Mouse (Mus musculus) stomach, embryonic 14.5 days (tissue): ENCODE results near the gene Slc22a14. TPM values are rescaled to one million over a fixed set of nuclear protein-coding genes. Genes with fewer than 3 reads are reported as not detected.
"Not testable (repeated sequence)": the region's sequence is repeated elsewhere in the genome, so short reads cannot be mapped to it uniquely, and the experiment has no call there.

Experiments
- ATAC-seq: fragments of 200-750 bp; cut with Nextera tagmentation; 2 replicates; pipeline ENCODE4 v1.8.0; 2017; ENCODE audit warnings: low read depth, moderate TSS enrichment; ENCODE audit not compliant: insufficient number of reproducible peaks, insufficient read depth, low FRiP score
- H3K27ac ChIP-seq: fragments of 300-500 bp; sonication (generic); 2 replicates; pipeline ENCODE4 v1.5.1; 2014; ENCODE audit warnings: mild to moderate bottlenecking, low read length, moderate library complexity, mixed read lengths
- H3K27me3 ChIP-seq: fragments of 300-500 bp; sonication (generic); 2 replicates; pipeline ENCODE4 v1.6.1; 2014; ENCODE audit warnings: low read length, control low read depth, mixed read lengths; ENCODE audit not compliant: control insufficient read depth, insufficient read depth
- H3K36me3 ChIP-seq: fragments of 300-500 bp; sonication (generic); 2 replicates; pipeline ENCODE4 v1.6.1; 2014; ENCODE audit warnings: mild to moderate bottlenecking, control low read depth, low read length, moderate library complexity, mixed read lengths; ENCODE audit not compliant: control insufficient read depth, insufficient read depth
- H3K4me1 ChIP-seq: fragments of 300-500 bp; sonication (generic); 2 replicates; pipeline ENCODE4 v1.6.1; 2014; ENCODE audit warnings: low read length, control low read depth, mixed read lengths; ENCODE audit not compliant: control insufficient read depth, insufficient read depth
- H3K4me2 ChIP-seq: fragments of 300-500 bp; sonication (generic); replicated peaks from 2 replicates; pipeline ENCODE4 v1.6.1; 2014; ENCODE audit warnings: low read depth, low read length, control low read depth
- H3K4me3 ChIP-seq: fragments of 300-500 bp; sonication (generic); 2 replicates; pipeline ENCODE4 v1.5.1; 2014; ENCODE audit warnings: low read depth, low read length, control low read depth
- H3K9ac ChIP-seq: fragments of 300-500 bp; sonication (generic); replicated peaks from 2 replicates; pipeline ENCODE4 v1.6.1; 2014; ENCODE audit warnings: low read depth, mild to moderate bottlenecking, control low read depth, low read length, moderate library complexity, mixed read lengths
- H3K9me3 ChIP-seq: fragments of 300-500 bp; sonication (generic); 2 replicates; pipeline ENCODE4 v1.6.1; 2016; ENCODE audit warnings: low read depth, low read length, control low read depth; ENCODE audit not compliant: control insufficient read depth
- WGBS: fragments of 180-500 bp; shearing (Covaris S2); extraction: QIAGEN DNeasy Blood & Tissue Kit; methylation state at CpG from one replicate; pipeline ENCODE4 v1.1.7; 2014; 5-methylcytosine and 5-hydroxymethylcytosine counted together
- polyA plus RNA-seq: library from polyadenylated mRNA; unstranded; fragments of >200 nt; fragmentation: Nextera tagmentation; extraction: Ambion mirVana; gene quantifications from 2 replicates; pipeline ENCODE4 v1.2.1, GENCODE M21; 2014

The Slc22a14 gene
- polyA plus RNA-seq, 1 experiment from 2014 or later = not detected

DNA sequence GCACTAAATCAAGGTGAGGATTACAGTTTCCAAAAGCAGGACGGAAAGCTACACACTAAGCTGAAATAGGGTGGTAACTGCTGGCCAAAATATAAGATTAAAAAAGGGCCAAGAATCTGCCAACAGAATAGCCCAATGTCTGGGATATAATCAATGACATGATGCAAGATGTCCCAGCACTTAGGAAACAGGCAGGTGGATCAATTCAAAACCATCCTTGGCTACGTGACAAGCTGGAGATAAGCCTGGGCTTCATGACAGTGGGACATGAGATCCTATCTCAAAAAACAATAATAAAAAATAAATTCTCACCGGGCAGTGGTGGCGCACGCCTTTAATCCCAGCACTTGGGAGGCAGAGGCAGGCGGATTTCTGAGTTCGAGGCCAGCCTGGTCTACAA, 59.5 kb downstream of the Slc22a14 start:
- Histone ChIP-seq H3K4me3 (no peak overlapping the region), H3K9me3 (no peaks in the 10 kb centered on the region), H3K4me2 (no peak overlapping the region), H3K27ac (no peak overlapping the region), H3K27me3 (no peaks in the 10 kb centered on the region), H3K9ac (no peak overlapping the region), H3K36me3 (peaks cover 5% of the 10 kb centered on the region; the same call in 1 of the 2 replicates), H3K4me1 (no peaks in the 10 kb centered on the region)
- ATAC-seq = no peak
- 95% methylated on average over 7 of the region's 7 CpGs for WGBS

DNA sequence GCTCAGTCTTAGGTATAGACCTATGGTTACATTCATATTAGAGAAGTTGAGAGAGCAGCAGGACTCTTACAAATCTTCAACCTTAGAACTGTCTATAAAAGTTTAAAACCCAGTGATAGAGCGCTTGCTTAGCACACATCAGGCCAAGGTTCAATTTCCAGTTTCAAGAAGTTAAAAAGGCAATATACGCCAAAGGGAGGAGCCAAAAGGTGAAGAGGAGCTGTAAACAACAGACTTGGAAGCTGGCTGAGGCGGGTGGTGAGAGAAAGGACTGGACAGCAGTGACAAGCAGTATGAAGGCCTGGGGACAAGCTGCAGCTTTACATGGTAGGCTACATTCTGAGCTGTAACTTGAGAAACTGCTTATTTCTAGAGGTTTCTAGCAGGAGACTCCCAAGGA, 66.8 kb downstream of the Slc22a14 start:
- no peaks in the 10 kb centered on the region for H3K9me3 ChIP-seq
- H3K27me3 ChIP-seq = no peaks in the 10 kb centered on the region
- WGBS = 80% methylated on average over 3 of the region's 3 CpGs
- H3K27ac ChIP-seq = no peak overlapping the region
- no peak overlapping the region for H3K4me3 ChIP-seq
- H3K9ac ChIP-seq = no peak overlapping the region
- no peak overlapping the region for H3K4me2 ChIP-seq
- ATAC-seq = no peak
- H3K36me3 ChIP-seq = peaks cover 5% of the 10 kb centered on the region; the same call in 1 of the 2 replicates
- H3K4me1 ChIP-seq = no peaks in the 10 kb centered on the region

DNA sequence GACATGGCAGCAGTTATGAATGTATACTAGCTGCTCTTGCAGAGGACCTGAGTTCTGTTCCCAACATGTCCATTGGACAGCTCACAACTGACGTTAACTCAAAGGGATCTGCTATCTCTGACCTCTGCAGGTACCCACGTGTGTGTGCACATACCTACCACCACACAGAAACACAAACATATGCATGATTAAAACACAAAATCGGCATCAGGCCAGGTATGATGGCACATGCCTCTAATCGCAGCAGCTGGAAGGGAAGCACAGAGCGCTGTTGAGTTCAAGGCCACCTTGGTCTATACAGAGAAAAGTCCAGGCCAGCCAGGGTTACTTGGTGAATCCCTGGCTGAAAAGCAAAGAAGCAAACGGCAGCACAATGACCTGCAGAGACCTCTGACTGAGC, 67.7 kb downstream of the Slc22a14 start:
- Histone ChIP-seq H3K9ac (no peak overlapping the region), H3K27ac (no peak overlapping the region), H3K9me3 (no peaks in the 10 kb centered on the region), H3K4me2 (no peak overlapping the region), H3K27me3 (no peaks in the 10 kb centered on the region), H3K4me1 (no peaks in the 10 kb centered on the region), H3K4me3 (no peak overlapping the region), H3K36me3 (peaks cover 5% of the 10 kb centered on the region; the same call in 1 of the 2 replicates)
- ATAC-seq = no peak
- 79% methylated on average over 6 of the region's 6 CpGs for WGBS

DNA sequence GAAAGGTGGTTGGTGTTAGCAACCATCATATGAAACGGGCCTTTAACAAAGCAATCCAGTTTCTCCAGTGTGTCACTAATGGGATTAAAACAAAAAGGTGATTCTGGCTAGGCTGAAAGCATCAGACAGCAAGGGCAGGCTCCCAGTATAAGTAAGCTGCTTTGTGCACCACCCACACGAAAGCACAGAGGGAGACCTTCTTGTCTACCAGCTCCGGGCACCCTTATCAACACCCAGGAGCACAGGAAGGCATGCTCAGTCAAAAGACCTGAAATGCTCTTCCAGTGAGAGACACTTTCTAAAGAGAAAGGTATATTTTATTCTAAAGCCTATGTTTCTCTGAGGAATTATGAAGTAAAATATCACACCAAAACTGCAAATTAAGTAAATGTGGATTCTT, 74.6 kb downstream of the Slc22a14 start:
- H3K9ac ChIP-seq = no peak overlapping the region
- no peaks in the 10 kb centered on the region; the same call in 1 of the 2 replicates for H3K36me3 ChIP-seq
- WGBS = 94% methylated on average over 3 of the region's 3 CpGs
- H3K4me1 ChIP-seq = no peaks in the 10 kb centered on the region
- H3K27ac ChIP-seq = no peak overlapping the region
- no peaks in the 10 kb centered on the region for H3K9me3 ChIP-seq
- H3K4me3 ChIP-seq = no peak overlapping the region
- no peaks in the 10 kb centered on the region for H3K27me3 ChIP-seq
- no peak overlapping the region for H3K4me2 ChIP-seq
- no peak for ATAC-seq

DNA sequence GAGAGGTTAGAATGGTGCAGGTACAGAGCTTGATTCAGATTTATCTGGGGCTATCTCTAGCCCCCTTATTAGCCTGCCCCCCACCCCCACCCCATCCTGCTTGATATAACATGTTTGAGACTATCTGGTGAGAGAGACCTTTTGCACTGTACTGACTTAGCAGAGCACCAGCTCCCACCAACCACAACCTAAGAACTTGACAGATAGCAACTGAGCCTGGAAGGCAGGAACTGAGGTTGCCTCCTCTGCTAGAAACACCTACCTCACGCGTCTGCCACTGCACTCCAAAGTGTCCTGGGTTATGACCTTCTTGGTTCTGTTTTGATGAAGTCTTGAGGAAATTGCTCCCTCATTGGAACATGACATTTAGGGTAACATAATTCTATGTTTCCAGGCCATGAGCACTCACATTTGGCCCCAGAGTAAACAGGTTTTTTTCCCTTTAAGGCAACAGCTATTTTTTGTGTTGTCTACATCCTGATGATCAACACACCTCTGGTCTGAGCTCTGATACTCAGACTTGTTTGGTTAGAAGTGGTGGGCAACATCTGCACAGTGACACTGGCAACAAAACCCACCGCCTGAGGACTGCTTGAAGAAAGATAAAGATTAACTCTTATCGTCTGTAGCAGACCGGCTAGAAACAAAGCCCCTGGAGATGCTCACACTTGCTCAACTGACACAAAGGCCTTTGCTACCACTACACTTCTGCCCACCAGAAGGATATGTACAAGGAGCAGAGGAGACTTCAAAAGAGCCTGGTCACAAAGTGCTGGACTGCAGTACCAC, 84.3 kb downstream of the Slc22a14 start:
- 78% methylated on average over 5 of the region's 5 CpGs for WGBS
- Histone ChIP-seq H3K27ac (no peak overlapping the region), H3K36me3 (no peaks in the 10 kb centered on the region; the same call in 1 of the 2 replicates), H3K27me3 (no peaks in the 10 kb centered on the region), H3K4me1 (no peaks in the 10 kb centered on the region), H3K9me3 (no peaks in the 10 kb centered on the region), H3K4me2 (no peak overlapping the region), H3K4me3 (no peak overlapping the region), H3K9ac (no peak overlapping the region)
- ATAC-seq = no peak

DNA sequence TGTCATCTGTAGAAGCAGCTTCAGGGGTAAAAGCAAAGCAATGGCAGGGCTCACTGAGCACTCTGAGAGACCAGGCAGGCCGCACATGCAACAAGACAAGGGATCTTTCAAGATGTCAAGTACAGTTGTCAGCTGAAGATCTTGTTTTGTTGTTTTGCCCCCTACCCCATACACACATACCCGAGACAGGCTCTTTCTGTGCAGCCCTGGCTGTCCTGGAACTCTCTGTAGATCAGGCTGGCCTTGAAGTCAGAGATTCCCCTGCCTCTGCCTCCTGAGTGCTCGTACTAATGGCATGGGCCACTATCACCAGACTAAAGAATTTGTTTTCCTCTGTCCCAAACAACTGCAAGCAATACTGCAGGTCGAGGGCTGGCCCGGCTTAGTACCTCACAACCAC, 87.3 kb downstream of the Slc22a14 start:
- Histone ChIP-seq H3K9me3 (no peaks in the 10 kb centered on the region), H3K9ac (no peak overlapping the region), H3K27me3 (no peaks in the 10 kb centered on the region), H3K4me3 (no peak overlapping the region), H3K4me2 (no peak overlapping the region), H3K4me1 (no peaks in the 10 kb centered on the region), H3K36me3 (no peaks in the 10 kb centered on the region), H3K27ac (no peak overlapping the region)
- 92% methylated on average over 5 of the region's 5 CpGs for WGBS
- no peak for ATAC-seq

DNA sequence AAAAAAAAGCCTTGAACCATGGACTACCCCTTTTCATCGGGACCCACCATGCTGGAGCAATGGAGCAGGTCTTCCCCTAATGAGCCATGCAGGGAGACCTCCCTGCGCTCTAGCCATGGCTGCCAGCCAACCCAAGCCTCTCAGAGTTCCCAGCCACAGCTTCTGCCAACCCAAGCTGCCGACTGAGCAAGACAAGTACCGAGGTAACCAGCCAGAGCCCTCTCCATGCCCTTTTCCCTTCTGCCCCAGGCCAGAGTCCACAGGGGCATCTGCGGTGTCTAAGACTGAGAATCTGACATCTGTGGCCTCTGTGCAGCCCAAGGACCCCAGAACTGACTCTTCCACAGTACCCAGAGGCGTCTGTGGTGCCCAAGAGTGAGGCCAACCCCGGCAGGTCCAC, 89.0 kb downstream of the Slc22a14 start:
- Histone ChIP-seq H3K9ac (no peak overlapping the region), H3K36me3 (no peaks in the 10 kb centered on the region), H3K27ac (no peak overlapping the region), H3K9me3 (no peaks in the 10 kb centered on the region), H3K27me3 (no peaks in the 10 kb centered on the region), H3K4me3 (no peak overlapping the region), H3K4me2 (no peak overlapping the region), H3K4me1 (no peaks in the 10 kb centered on the region)
- WGBS = 88% methylated on average over 7 of the region's 7 CpGs
- no peak for ATAC-seq

DNA sequence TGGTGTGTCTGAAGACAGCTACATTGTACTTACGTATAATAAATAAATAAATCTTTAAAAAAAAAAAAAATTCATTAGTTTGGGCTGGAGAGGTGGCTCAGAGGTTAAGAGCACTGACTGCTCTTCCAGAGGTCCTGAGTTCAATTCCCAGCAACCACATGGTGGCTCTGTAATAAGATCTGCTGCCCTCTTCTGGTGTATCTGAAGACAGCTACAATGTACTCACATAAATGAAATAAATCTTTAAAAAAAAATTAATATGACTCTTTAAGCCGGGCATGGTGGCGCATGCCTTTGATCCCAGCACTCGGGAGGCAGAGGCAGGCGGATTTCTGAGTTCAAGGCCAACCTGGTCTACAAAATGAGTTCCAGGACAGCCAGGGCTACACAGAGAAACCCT, 90.5 kb downstream of the Slc22a14 start:
- ATAC-seq, H3K27me3 ChIP-seq, H3K36me3 ChIP-seq, H3K27ac ChIP-seq, H3K4me1 ChIP-seq, H3K4me3 ChIP-seq, H3K9ac ChIP-seq, H3K9me3 ChIP-seq, H3K4me2 ChIP-seq: not testable (repeated sequence)
- WGBS = 93% methylated on average over 5 of the region's 5 CpGs

DNA sequence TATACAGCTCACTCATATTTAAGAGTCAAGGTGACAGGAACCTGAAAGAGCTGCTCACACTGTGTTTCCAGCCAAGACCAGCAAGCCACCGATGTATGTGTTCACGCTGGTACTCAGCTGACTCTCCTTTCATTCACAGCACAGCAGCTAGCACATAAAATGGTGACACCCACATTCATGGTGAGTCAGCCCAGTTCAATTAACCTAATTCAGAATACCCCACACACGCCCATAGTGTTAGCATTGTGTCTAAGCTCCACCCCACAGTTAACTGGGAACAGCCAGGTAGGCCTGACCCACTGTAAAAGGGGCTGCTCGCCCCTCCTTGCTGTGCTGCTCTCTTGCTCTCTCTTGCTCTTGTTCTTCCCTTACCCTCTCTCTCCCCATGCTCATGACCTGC, 93.9 kb downstream of the Slc22a14 start:
- 69% methylated on average over 4 of the region's 4 CpGs for WGBS
- ATAC-seq = peak; percentile 83

More for the DNA sequence above, 93.9 kb downstream of the Slc22a14 start:
- H3K4me3 ChIP-seq = no peak overlapping the region
- no peak overlapping the region for H3K9ac ChIP-seq
- peaks cover 14% of the 10 kb centered on the region; the same call in 1 of the 2 replicates for H3K36me3 ChIP-seq
- H3K9me3 ChIP-seq = no peaks in the 10 kb centered on the region
- H3K4me2 ChIP-seq = no peak overlapping the region
- no peaks in the 10 kb centered on the region for H3K4me1 ChIP-seq
- H3K27me3 ChIP-seq = no peaks in the 10 kb centered on the region
- no peak overlapping the region for H3K27ac ChIP-seq
